Mouse (Mus musculus): ENCODE measurements at regions not wholly inside any gene's neighbourhood (a gene's known extent, or its start where the extent isn't known, plus 50 kb on each side); places are given as distances from the start of the nearest gene placed in this dataset.

GRCm38 (mm10) chr5:126971981-126972380 is 269.6 kb upstream of the Tmem132c start:
- TF ChIP-seq GATA1 (IDR thresholded peaks at IDR 0.05; ENCODE audit: low read depth, low read length) (no peak), USF1 (IDR thresholded peaks at IDR 0.05; ENCODE audit: low read depth, low read length) (no peak), E2F4 (IDR thresholded peaks at IDR 0.05; ENCODE audit: borderline replicate concordance, low read depth, low read length) (no peak), EP300 (IDR thresholded peaks at IDR 0.05; ENCODE audit: low read depth in 1 of 2, low read length in 2 of 2) (no peak), USF2 (IDR thresholded peaks at IDR 0.05; ENCODE audit: borderline replicate concordance in 1 of 2, insufficient read depth in 1 of 2, low read depth in 1 of 2, low read length in 2 of 2) (no peak), POLR2AphosphoS5 (IDR thresholded peaks at IDR 0.05; ENCODE audit: borderline replicate concordance, low read depth, low read length) (no peak), POLR2AphosphoS2 (IDR thresholded peaks at IDR 0.05; ENCODE audit: low read length) (no peak), CTCF (IDR thresholded peaks at IDR 0.05 in 2 of 3, conservative IDR thresholded peaks at IDR 0.05 in 1 of 3; ENCODE audit: control insufficient read depth in 1 of 3, insufficient read depth in 1 of 3, low read depth in 2 of 3, low read length in 3 of 3, poor library complexity in 1 of 3, severe bottlenecking in 1 of 3) (no peak), ZMIZ1 (IDR thresholded peaks at IDR 0.05; ENCODE audit: low read depth, low read length) (no peak), POLR2A (IDR thresholded peaks at IDR 0.05; ENCODE audit: control insufficient read depth in 1 of 2, insufficient read depth in 1 of 2, low read depth in 1 of 2, low read length in 2 of 2, poor library complexity in 1 of 2) (no peak), ETS1 (IDR thresholded peaks at IDR 0.05; ENCODE audit: low read depth, low read length) (no peak), HCFC1 (IDR thresholded peaks at IDR 0.05; ENCODE audit: low read depth, low read length) (no peak), RAD21 (IDR thresholded peaks at IDR 0.05; ENCODE audit: low read depth, low read length) (no peak)
